Mouse (Mus musculus) megakaryocyte, embryonic 14.5 days (primary cell): ENCODE results near the gene Banp.

Source experiments
- FLI1 ChIP-seq: IDR thresholded peaks from 2 replicates; pipeline ENCODE4 v1.6.1; 2012; ENCODE audit warnings: low read length, inconsistent platforms, mixed read lengths
- GATA1 ChIP-seq: IDR thresholded peaks from 3 replicates; pipeline ENCODE4 v1.6.1; 2012; ENCODE audit warnings: mixed read lengths, low read length, inconsistent platforms, borderline replicate concordance

DNA sequence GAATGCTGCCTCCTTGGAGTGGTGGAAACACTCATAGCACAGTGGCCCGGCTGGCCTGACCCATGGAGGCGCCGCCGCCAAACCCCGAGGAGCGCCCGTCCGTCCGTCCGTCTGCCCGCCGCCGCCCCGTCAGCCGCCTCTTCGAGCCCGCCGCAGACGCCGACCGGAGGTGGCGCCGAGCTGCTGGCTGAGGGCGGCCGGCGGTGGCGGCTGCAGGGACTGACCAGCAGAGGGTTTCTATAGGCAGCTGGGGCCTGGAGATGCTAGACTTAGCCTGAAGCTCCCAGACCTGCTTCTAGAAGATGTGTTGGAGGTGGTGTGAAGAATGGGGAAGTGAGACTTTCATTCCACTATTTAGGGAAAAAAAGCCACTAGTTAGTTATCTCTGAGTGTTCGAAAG lies 24.4 kb downstream of the Banp start:
- TF ChIP-seq GATA1 (no peak), FLI1 (no peak)
